Mouse (Mus musculus) cerebellum, adult 9-10 months (tissue): ENCODE measurements at regions not wholly inside any gene's neighbourhood (a gene's known extent, or its start where the extent isn't known, plus 50 kb on each side); places are given as distances from the start of the nearest gene placed in this dataset.

ENCODE experiments used
- DNase-seq: peaks from one replicate; pipeline ENCODE4 v3.0.0; 2022

DNA sequence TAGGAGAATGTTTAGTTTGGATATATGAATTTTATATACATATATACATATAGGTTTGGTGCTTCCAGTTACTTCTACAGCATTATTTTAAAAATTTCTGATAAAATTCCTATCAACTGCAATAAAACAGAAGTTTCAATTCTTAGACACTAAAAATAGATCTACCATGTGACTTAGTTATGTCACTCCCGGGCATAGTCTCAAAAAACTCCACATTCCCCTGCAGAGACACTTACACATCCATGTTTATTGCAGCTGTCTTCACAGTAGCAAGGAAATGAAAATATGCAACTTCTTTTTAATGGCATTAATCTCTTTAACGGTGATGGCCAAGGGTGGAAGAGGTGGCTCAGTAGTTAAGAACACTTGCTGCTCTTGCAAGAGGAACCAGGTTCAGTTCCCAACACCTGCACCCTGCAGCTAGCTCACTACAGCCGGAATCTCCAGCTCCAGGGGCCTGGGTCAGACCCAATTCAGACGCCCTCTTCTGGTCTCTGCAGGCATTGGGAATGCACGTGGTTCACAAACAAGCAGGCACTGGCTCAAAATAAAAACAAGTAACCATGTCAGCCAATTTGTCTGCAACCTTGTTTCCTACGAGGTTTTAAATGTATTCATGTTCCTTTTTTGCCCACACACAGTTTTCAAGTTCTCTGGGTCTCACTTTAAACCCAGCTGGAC is 204.4 kb downstream of the Adra2a start:
- no peak for DNase-seq

DNA sequence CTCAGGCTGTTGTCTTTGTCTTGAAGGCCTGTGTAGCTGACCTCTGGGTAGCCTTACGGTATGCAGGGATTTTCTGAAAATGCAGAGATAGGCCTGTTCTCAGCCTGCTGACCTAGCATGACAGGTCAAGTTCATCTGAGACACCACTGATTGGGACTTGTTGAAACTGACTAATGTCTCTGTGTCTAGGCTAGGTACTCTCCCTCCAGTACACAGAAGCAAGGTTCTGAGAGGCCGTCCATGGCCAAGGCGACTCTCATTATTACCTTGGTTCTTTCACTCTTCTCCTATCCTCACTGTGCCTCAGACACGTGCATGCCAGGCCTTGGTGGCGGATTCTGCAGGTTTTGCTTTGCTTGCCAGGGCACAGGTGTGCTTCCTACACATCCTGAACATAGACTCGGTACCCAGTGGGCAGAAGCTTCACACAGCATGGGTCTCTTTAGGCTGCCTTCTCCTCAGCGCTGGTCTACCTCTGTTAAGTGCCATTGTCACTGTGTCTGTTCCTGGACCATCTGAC is 208.3 kb downstream of the Adra2a start:
- DNase-seq = no peak

DNA sequence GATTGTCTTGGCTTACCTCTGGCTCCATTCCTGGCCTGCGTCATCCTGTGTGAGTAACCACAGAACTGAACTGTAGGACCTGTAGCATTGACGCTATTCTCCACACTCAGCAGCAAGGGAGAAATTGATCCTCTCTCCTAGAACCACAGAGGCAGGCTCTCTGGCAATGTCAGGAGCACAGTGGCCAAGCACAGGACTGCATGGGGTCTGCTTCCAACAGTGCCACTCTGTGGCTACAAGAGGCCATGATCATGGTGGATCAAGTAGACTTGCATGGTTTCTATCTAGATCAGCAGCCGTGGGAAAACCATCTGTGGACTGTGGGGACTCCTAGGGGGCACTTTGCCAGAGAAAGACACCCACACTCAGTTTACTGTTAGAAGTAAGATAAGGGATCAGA is 213.9 kb downstream of the Adra2a start:
- DNase-seq = no peak

DNA sequence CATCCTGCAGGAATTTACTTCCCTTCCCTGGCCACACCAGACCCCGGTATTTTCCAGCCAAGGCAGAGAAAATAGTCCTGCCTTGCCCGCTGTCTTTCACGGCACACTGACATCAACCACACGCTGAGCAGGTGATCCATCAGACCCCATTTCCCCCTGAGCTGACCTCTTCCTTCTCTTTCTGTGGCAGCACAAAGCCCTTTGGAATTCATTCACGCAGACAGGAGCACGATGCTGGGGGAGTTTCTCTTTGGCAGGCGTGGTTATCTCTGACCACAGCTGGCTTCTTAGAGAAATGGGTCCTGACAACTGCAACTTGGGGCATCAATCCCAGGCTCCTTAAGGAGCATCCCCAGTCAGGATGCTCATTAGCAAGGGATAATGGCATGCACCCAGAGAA is 215.2 kb downstream of the Adra2a start:
- no peak for DNase-seq

DNA sequence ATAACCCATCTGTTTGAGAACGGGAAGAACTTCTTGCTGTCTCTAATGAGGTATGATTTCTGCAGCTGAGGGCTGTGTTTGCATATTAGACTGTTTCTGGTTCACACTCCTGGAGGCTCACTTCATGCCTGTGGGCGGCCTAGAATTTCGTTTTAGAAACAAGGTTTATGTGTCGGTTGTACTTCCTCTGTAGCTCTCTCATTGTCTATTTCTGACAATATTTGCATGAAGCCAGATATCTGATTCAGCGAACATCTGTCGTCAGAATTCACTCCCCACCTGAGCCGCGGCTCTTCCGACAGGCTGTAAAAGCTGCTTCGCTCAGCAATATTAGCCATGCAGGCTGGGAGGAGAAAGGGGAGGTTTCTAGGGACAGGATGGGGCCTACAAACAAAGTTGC is 233.4 kb downstream of the Adra2a start:
- no peak for DNase-seq

DNA sequence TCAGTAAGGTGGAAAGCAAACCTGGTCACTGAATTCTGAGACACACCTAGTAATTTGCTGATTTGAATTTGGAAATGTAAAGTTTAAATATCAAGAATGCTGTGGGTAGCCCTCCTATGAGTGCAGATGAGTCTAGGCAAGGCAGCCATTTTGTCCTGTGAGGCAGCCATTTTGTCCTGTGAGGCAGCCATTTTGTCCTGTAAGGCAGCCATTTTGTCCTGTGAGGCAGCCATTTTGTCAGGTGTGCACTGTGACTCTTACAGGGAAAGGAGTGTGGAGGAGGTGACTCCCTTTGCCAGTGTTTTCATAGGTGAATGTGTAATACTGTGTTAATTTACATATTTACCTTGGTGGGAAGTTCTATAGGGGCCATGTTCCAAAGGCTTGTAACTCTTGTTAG is 241.5 kb downstream of the Adra2a start:
- no peak for DNase-seq

DNA sequence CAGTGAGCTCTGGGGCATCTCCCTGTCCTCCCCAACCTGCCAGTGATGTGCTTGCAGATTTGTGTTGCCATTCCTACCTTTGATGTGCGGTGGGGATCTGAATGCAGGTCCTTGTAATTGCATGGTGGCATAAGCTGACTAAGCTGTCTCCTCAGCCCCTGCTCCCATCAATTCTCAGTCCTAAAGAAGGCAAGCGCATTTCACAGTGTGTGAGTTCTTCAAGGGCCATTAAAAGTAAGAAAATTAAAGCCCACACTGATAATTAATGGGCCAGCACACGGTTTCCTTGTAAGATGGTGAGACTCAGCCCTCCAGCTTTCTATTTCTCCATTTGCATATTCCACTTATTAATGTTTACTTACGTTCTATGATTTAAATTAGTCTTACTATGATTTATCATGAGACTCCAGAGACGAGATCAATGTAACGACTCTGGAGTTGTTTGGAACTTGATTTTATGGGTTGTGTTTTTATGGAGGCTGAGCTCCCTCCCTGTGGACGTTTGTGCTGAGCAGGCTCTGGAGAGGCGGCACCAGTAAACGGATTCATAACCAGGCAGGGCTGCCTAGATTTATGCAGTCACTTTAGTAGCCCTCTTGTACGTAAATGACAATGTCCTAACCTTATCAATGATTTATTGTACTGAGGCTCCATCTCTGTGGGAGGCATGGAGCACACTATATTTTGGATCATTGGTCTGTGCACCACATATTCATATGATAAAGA is 253.9 kb downstream of the Adra2a start:
- DNase-seq = no peak

DNA sequence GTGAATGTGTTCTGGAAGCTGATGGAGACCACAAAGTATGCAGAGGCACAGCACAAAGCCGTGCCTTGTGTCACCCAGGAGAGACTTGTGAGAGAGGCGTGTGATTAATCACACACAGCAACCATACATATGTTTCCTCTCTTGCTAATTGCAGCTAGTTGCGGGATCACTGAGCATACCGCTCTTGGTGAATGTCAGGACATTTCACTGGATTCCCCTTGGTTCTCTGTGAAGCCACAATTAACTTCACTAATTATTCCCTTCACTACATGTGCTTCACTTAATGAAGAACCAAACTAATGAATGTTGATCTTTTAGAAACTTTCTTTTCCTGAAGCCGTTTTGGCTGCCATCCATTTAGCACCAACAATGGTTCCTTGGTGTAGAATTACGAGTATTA is 267.3 kb downstream of the Adra2a start:
- DNase-seq = no peak

DNA sequence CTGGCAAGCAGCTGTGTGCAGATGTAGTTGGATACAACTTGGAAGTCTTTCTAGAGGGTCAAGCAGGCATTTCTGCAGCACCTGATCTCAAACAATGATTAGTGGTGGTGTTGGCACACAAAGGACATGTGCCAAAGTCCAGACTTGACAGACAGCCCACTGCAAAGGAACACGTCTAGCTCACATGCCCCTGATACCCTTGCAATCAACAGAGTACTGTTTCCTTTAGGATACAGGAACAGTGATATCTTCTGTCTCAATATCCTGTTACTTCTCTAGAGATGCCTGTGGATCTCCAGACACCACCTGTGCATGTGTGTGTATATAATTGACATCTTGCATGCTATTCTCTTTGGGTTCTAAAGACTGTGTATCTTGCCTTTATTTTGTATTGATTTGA is 267.8 kb downstream of the Adra2a start:
- no peak for DNase-seq

DNA sequence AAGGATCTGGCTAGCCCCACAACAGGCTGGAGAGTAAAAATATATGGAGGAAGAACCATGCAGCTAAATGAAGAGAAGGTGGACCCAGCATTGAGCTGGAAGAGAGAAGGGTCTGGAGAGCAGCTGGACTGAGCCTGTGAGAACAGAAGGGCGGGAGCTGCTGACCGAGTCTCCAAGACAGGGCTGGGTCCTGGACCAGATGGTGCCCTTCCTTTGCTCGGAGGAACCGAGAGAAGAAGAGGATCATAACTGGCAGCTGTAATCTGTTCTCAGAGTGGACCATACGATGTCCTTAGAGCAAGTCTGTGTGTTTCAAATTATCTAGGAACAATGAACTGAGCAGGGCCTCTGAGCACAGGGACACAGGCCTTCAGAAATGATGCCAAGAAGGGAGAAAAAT is 279.3 kb downstream of the Adra2a start:
- no peak for DNase-seq

DNA sequence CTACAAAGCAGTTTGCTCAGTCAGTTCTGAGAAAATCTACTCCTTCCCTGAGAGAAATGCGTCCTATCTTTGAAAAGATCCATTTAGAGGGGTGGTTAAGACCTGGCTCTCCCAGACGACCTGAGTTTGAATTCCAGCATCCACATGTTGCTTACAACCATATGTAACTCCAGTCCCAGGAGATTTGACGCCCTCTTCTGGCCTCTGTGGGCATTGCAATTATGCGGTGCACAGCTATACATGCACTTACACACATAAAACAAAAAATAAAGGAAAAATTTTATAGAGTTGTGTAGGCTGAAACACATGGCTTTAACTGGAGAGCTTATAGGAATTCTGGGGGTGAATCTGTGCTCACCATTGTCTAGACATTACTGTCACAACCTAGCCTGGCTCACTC is 281.0 kb downstream of the Adra2a start:
- no peak for DNase-seq

DNA sequence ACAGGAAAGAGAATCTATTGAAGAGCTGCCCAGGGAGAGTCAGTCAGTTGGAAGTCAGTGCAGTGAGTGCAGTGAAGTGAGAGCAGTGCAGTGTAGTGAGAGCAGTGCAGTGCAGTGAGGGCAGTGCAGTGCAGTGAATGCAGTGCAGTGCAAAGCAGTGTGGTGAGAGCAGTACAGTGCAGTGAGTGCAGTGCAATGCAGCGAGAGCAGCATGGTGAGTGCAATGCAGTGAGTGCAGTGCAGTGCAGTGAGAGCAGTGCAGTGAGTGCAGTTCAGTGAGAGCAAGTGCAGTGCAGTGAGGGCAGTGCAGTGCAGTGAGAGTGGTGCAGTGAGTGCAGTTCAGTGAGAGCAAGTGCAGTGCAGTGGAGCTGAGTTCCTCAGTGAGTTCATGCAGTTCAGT is 288.2 kb downstream of the Adra2a start:
- DNase-seq = no peak

DNA sequence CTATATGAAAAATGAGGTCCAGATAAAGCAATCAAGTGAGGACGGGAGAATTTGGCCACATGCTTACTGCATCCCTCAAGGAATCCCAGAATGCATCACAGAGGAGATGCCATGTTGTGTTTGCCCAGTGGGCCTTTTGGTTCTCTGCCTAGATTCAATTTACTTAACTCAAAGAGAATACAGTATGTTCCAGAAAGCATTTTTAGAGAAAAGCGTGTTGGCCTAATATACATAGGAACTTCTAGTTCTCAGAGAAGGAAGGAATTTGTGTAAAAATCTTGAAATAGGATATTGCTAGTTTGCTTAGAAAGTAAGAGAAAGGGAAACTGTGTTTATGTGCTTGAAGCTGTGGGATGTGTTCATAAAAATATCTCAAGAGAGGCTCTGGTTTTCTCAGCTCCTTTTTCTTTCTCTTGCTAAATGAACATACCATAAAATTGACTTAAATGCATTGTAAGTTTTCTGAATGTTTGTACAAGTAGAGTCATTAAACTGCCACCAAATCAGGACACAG is 296.9 kb downstream of the Adra2a start:
- no peak for DNase-seq

DNA sequence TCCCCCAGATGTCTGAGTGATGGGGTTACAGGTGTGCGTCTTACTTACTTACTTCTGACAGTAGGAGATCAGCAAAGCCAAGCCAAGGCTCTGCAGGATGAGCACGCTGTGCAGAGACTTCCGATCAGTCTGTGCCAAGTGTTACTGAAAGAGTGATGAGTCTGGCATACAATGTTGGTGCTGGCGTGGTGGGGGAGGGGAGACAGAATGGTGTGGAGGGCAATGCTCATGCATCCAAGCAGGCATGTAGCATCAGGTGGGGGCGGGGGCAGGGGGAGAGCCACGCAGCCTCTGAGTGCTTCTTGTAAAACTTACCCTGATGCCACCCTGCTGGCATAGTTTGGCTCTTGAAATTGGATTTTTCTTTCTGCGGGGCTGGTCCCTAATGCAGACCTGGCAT is 315.8 kb downstream of the Adra2a start:
- DNase-seq = no peak

DNA sequence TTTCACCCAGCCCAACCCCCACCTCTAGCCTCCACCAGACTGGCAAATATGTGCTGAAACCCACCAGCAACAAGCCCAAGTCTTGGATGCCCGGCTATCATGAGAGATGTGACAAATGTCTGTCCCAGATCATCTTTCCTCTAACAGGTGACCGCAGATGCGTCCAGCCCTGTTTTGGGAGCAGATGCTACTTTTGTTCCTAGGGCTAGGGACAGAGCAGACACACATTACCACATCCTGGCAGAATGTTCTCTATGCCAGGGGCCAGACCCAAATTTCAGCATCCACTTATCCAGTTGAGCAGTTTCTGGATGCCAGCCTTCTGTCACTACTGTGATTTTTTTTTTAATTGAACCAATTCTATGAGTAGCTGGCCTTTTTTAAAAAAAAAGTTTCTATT is 316.7 kb downstream of the Adra2a start:
- no peak for DNase-seq

DNA sequence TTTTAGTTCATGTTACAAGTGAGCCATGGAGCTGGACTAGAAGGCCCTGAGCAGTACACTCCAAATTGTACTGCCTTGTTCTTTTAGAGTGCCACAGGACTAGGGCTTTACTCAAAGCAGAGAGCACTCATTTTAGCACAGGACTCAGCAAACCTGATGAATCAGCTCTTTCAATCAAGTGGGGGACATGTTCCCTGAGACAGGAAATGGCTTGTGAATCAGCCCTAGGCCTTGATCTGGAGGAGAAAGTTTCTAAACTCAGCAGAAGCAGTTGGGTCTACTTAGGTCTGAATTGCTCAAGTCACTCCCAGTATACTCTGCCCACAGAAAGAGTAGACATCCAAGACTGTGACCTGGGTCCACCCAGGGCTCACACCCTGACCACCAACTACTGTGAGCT is 341.1 kb downstream of the Adra2a start:
- no peak for DNase-seq

DNA sequence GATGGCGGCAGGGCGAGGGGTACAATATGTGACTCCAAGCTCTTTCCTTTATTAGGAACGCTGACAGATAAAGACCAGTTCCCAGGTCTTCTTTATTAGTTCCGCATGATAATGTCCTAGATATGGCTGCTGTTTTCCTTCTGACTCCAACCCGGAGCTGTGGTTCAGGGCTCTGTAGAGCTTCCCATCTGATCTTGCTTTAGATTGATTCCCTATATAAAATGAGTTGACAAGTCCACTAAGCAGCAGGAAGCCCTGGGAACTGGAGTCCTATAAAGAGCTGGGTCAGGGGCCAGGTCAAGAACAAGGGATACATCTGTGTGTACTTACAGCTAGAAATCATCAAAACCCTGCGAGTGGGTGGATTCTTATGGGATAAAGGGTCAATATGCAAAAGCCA is 347.5 kb downstream of the Adra2a start:
- DNase-seq = no peak

DNA sequence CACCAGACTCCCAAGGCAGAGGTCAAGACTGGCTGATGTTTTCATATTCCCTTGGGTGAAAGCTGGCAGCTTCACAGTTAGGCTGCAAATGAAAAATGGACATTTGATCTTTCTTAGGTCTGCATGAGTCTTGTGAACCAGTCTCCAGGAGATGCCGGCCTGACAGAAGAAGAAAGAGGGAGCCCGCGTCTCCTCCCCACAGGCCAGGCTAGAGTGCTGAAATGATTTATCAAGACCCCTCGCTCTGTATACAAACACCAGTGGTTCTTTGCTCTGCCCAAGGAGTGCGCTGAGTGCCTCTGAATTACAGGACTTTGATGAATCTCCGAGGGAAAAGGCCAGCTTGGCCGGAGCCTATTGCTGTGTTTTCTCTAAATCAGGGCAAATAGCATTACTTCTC is 355.7 kb downstream of the Adra2a start:
- DNase-seq = no peak

DNA sequence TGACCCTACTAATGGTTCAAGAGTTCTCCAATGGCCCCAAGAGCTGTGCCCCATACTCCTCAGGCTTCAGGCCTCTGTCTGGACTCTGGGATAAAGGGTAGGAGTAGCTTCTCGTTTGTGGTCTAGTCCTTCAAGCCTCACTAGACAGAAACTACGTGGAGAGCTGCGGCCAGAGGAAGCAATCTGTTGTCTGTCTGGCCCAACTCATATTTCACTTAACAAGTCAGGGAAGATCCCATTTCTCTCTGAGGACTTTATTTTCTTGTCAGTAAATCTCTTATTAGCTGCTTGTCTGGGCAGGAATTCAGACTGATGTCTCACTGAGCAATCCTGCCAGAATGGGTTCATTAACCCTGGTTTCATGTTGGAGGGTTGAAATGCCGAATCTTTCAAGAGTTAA is 364.0 kb downstream of the Adra2a start:
- no peak for DNase-seq

DNA sequence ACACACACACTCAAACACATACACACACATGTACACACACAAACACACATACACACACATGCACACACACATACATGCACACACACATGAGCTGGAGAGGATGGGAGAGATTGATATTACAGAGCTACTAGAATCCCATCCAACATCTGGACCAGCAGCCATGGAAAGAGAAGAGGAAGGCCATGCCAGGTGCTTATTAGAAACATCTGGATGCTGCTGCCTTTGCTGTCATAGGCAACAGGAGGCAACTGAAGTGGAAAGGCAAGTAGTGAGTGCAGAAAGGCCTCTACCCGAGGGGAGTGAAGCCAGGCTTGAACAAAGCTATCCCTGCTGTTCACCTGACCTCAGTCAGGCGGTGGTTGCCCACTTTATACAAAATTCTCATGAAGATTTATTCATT is 385.1 kb downstream of the Adra2a start:
- DNase-seq = no peak

DNA sequence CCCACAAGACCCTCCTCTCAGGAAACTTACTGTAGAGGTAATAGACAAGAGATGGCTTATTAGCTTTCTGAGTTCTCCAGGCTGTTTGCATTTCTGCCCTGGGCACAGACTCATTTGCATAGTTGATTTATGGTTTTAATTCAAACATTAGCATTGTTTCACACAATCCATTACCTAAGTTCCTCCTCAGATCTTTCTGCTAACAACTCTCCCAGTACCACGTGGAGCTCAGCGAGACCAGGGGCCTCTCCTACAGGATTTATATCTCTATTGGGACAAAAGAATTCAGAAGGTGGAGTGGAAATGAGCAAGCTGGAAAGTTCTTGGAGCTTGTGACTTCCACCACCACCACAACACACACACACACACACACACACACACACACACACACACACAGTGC is 396.8 kb downstream of the Adra2a start:
- DNase-seq = no peak

DNA sequence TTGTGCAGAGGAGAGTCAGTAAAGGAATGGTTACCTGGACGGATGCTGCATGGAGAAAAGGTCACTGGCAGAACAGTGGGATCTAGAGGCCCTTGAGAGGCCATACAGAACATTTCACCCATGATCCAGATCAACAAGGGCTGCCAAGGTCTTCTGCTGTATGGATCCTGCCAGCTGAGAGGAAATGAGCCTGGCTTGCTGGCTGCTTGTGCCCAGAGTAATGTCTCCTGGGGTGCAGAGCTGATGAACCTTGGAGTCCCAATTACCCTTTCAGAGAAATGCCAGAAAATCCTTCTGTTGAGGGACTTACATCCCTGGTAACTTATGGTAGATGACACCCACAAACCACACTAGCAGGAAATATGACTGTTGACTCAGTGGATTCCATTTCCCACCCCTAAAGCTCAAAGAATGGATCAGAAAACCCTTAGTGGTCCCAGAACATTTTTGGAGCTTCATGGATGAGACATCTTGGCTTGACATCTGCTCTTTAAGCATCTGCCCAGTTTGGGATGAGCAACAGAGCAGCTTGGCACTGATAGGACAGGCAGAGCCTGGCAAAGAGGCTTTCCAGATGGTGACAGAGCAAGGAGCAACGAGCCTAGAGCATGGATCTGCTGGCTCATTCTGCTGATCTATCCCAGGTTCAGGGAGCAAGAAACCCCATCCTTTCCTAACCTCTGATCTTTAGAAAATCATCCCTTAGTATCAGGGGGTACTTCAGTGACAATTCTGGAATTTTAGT is 416.6 kb downstream of the Adra2a start:
- DNase-seq = peak; percentile 1

DNA sequence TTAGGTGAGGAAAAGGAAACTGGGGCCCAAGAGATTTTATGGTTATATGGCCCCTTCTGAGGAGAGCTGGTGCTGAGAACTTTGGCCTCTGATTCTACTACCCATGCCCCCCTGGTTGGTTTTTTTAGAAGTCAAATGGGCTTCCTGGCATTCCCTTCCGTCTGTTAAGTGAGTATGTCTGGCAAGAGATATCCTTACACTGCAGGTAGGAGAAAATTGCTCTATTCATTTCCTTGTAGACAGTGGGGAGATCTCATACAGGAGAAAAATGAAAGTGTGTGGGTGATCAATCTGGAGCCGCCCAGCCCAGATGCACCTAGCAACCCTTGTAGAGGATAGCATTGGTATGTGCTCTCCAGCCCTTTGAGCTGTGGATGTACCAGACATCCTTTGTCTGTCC is 418.5 kb downstream of the Adra2a start:
- DNase-seq = no peak

DNA sequence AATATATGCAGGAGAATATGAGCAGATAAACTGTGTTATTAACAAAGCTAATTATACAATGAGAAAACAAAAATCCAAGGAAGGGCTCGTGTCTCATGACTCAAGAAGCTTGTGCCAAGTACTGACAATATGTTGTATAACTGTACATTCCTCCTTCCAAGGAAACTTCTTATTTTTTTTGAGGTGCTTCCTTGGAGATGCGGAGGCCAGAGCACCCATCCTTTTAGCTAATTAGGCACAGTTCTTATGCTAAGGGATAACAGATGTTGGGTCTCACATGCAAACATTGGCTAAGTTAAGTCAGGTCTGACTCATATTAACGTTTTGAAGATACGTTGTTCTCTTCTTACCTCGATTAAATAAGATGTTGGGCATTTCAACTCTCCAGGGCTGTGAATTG is 426.1 kb downstream of the Adra2a start:
- DNase-seq = no peak
